Mouse (Mus musculus): ENCODE data around the gene AW011738.

DNA sequence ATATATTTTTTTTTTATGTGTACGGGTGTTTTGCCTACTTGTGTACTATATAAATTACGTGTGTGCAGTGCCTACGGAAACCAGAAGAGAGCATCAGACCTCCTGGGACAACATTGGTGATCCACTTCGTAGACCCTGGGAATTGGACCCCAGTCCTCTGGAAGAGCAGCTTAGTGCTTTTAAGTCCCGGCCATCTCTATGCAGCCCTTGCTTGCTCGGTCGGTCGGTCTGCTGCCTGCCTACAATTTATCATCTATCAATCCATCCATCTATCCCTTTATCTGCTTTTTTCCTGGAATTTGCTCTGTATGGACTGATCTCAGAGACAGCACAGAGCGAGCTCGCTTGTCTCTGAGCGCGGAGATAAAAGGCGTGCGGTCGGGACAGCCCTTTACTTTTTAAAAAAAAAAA, 32.3 kb downstream of the AW011738 start:
- TF ChIP-seq CTCF (IDR thresholded peaks at IDR 0.05) (0 out of 2 replicates have a peak, but pooled peaks have one; percentile 11), POLR2A (IDR thresholded peaks at IDR 0.05; ENCODE audit: insufficient read depth, low read depth, low read length) (no peak), EP300 (IDR thresholded peaks at IDR 0.05; ENCODE audit: insufficient read depth, low read depth, low read length) (no peak)
